Mouse (Mus musculus) thymus, postnatal 25 days (tissue): ENCODE data around the gene Arhgap23.

ENCODE experiments used
- DNase-seq: peaks from one replicate; pipeline ENCODE4 v3.0.0; 2022

Gene Arhgap23

GRCm38 (mm10) chr11:97406094-97406951, 9.0 kb upstream of the Arhgap23 start:
- DNase-seq: no peak

- DNase-seq: no peak
These were observed 7.9 kb upstream of the Arhgap23 start for GRCm38 (mm10) chr11:97407456-97407855.

- peak; percentile 80 for DNase-seq
These were observed 7.2 kb upstream of the Arhgap23 start for GRCm38 (mm10) chr11:97408171-97408570.

GRCm38 (mm10) chr11:97410958-97411357, 4.4 kb upstream of the Arhgap23 start:
- no peak for DNase-seq

GRCm38 (mm10) chr11:97412117-97412516, 3.2 kb upstream of the Arhgap23 start:
- DNase-seq: no peak

GRCm38 (mm10) chr11:97412808-97413347, 2.5 kb upstream of the Arhgap23 start:
- DNase-seq: no peak

GRCm38 (mm10) chr11:97415712-97416636, 641 bp downstream of the Arhgap23 start:
- peak; percentile 72 for DNase-seq

- DNase-seq: no peak
These were observed 1.3 kb downstream of the Arhgap23 start for GRCm38 (mm10) chr11:97416637-97417035.

- DNase-seq: no peak
These were observed 3.7 kb downstream of the Arhgap23 start for GRCm38 (mm10) chr11:97418834-97419539.

GRCm38 (mm10) chr11:97419540-97419900, 4.2 kb downstream of the Arhgap23 start:
- DNase-seq: no peak

- no peak for DNase-seq
These were observed 7.2 kb downstream of the Arhgap23 start for GRCm38 (mm10) chr11:97422507-97422906.

- no peak for DNase-seq
These were observed 8.9 kb downstream of the Arhgap23 start for GRCm38 (mm10) chr11:97424092-97424692.

- no peak for DNase-seq
These were observed 9.5 kb downstream of the Arhgap23 start for GRCm38 (mm10) chr11:97424802-97425201.

- peak; percentile 69 for DNase-seq
These were observed 12.7 kb downstream of the Arhgap23 start for GRCm38 (mm10) chr11:97427794-97428725.

GRCm38 (mm10) chr11:97428726-97429077, 13.4 kb downstream of the Arhgap23 start:
- no peak for DNase-seq

GRCm38 (mm10) chr11:97429615-97430014, 14.3 kb downstream of the Arhgap23 start:
- DNase-seq: no peak

- peak; percentile 66 for DNase-seq
These were observed 16.7 kb downstream of the Arhgap23 start for GRCm38 (mm10) chr11:97432015-97432414.

GRCm38 (mm10) chr11:97432983-97433539, 17.7 kb downstream of the Arhgap23 start:
- no peak for DNase-seq

GRCm38 (mm10) chr11:97434121-97434520, 18.8 kb downstream of the Arhgap23 start:
- DNase-seq: no peak

- DNase-seq: peak; percentile 83
These were observed 19.5 kb downstream of the Arhgap23 start for GRCm38 (mm10) chr11:97434704-97435454.
